Mouse (Mus musculus) limb, embryonic 15.5 days (tissue): Measurements from ENCODE around the gene Ncam1. TPM values are rescaled to one million over a fixed set of nuclear protein-coding genes. Genes with fewer than 3 reads are reported as not detected.

Experiments used
- ATAC-seq: fragments of 200-750 bp; cut with Nextera tagmentation; 2 replicates; pipeline ENCODE4 v1.8.0; 2017; ENCODE audit warnings: low read depth, moderate TSS enrichment; ENCODE audit not compliant: insufficient number of reproducible peaks, low FRiP score, low TSS enrichment
- H3K27ac ChIP-seq: fragments of 300-500 bp; sonication (generic); 2 replicates; pipeline ENCODE4 v1.5.1; 2015; ENCODE audit warnings: moderate library complexity, mild to moderate bottlenecking, inconsistent platforms
- H3K27me3 ChIP-seq: fragments of 300-500 bp; sonication (generic); 2 replicates; pipeline ENCODE4 v1.6.1; 2015; ENCODE audit warnings: inconsistent platforms
- H3K36me3 ChIP-seq: fragments of 300-500 bp; sonication (generic); 2 replicates; pipeline ENCODE4 v1.6.1; 2015; ENCODE audit warnings: inconsistent platforms
- H3K4me1 ChIP-seq: fragments of 300-500 bp; sonication (generic); 2 replicates; pipeline ENCODE4 v1.6.1; 2015; ENCODE audit warnings: inconsistent platforms
- H3K4me2 ChIP-seq: fragments of 300-500 bp; sonication (generic); 2 replicates; pipeline ENCODE4 v1.6.1; 2015; ENCODE audit warnings: mild to moderate bottlenecking, inconsistent platforms
- H3K4me3 ChIP-seq: fragments of 300-500 bp; sonication (generic); 2 replicates; pipeline ENCODE4 v1.5.1; 2015; ENCODE audit warnings: mild to moderate bottlenecking, inconsistent platforms
- H3K9ac ChIP-seq: fragments of 300-500 bp; sonication (generic); 2 replicates; pipeline ENCODE4 v1.6.1; 2015; ENCODE audit warnings: inconsistent platforms
- H3K9me3 ChIP-seq: fragments of 300-500 bp; sonication (generic); 2 replicates; pipeline ENCODE4 v1.6.1; 2016; ENCODE audit warnings: inconsistent platforms
- WGBS: fragments of 180-500 bp; shearing (Covaris S2); methylation state at CpG from one replicate; pipeline ENCODE4 v1.1.7; 2015; 5-methylcytosine and 5-hydroxymethylcytosine counted together
- polyA plus RNA-seq: library from polyadenylated mRNA; unstranded; fragments of >200 nt; fragmentation: Nextera tagmentation; extraction: Ambion mirVana; gene quantifications from 2 replicates; pipeline ENCODE4 v1.2.1, GENCODE M21; 2015

The Ncam1 gene
- polyA plus RNA-seq, 1 experiment from 2014 or later: 79.1 TPM

DNA sequence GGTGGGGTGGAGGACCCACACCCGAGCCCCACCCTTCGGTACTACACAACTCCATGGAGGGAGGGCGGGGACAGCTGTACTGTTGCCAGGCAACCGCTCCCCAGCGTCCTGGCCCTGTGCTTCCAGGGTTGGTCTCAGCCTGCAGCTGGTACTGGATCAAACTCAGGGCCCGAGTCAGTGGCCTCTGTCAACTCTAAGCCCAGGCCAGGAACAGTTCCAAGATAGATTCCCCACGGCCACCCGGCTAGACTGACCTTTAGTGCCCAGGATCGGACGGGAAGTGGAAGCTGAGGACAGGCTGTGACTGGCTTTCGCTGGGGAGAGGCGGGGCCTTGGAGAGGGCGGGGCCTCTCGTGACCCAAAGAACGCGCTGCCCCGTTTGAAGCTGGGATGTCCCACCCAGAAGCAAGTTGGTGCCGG, 312.8 kb downstream of the Ncam1 start, which contains the start of gene Ttc12:
Ttc12 (minus strand) TSS at position 334 of the 420 bp plus-strand sequence.
- no peak within 1 kb of the TSS for H3K27ac ChIP-seq
- peak within 1 kb of the TSS; percentile 31; the same call in 1 of the 2 replicates for H3K9ac ChIP-seq
- H3K4me1 ChIP-seq: peaks cover 31% of the 10 kb centered on the region
- peak; percentile 87 for ATAC-seq
- H3K4me3 ChIP-seq: peak within 1 kb of the TSS; percentile 54
- peaks cover 3% of the 10 kb centered on the region; the same call in 1 of the 2 replicates for H3K27me3 ChIP-seq
- H3K9me3 ChIP-seq: no peaks in the 10 kb centered on the region
- peak within 1 kb of the TSS; percentile 90 for H3K4me2 ChIP-seq
- no peaks in the 10 kb centered on the region for H3K36me3 ChIP-seq
- whole genome bisulfite sequencing: 0% methylated on average over 18 of the region's 18 CpGs

DNA sequence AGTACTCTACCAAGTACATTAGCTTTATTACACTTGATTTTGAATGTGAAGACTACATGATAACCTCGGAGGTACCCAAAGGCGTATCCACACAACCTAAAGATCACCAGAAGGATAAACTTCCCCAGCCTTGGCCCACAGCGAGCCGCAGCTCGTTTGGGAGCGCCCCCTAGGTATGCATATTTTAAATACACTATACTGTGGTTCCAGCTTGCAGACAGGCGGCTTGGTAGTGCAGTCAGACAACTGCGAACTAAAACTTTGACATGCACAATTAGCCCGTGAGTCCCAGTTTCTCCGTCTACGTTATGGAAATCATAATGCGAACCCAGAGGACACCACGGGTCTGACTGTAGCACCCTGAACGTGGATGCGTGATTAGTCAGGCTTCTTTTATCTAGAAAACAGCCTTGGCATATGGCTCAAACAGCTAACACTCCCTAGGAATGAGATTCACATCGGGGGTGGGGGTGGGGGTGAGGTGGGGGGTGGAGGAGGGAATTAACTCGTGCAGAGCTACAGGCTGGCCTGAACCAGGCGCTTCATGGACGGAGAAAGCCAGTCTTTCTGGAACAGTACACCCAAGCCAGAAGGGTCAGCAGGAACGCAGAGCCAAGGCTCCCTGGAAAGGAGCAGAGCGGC, 313.4 kb downstream of the Ncam1 start:
- peak overlapping the region; percentile 90 for H3K4me2 ChIP-seq
- H3K27me3 ChIP-seq: peaks cover 3% of the 10 kb centered on the region; the same call in 1 of the 2 replicates
- H3K4me1 ChIP-seq: peaks cover 31% of the 10 kb centered on the region
- H3K27ac ChIP-seq: no peak overlapping the region
- no peaks in the 10 kb centered on the region for H3K36me3 ChIP-seq
- H3K9ac ChIP-seq: peak overlapping the region; percentile 31; the same call in 1 of the 2 replicates
- peak overlapping the region; percentile 54 for H3K4me3 ChIP-seq
- 4% methylated on average over 21 of the region's 21 CpGs for WGBS
- no peak; the same call in 1 of the 2 replicates for ATAC-seq
- H3K9me3 ChIP-seq: no peaks in the 10 kb centered on the region

DNA sequence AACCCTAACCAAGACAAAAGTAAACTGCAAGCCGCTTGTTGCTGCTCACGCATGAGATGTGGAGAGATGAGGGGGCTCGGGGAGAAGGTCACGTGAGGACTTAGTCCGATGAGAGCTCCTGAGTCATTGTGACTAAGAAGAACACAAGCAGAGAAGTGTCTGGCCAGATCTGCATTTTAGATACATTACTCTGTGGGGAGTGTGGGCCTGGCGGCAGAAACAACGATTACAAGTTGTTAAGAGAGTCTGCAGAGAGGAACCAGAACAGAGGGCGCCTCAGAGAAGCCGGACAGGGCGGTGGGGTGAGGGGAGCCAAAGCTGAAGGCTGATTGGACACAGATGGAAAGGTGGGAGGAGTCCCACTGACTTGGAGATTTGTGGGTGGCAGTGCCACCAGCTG, 315.4 kb downstream of the Ncam1 start:
- no peak overlapping the region for H3K4me2 ChIP-seq

DNA sequence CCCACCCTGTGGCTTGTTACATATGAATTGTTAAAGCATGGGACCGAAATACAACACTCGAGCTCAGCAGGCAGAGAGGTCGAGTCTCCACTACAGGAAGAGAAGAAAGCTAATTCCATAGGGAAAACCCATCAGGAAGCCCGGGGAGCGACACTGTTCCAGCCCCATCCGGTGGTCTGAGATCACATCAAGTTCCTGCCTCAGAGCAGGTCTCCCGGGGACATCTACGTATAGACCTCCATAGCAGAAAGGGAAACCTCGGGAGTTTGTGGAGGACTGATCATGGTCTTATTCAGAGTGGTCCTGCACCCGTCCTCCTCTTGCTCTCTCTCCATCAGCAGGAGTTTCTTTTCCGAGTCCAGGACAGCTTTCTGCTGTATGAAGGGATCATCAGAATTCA, 326.6 kb downstream of the Ncam1 start:
- Histone ChIP-seq H3K36me3 (no peaks in the 10 kb centered on the region), H3K4me3 (no peak overlapping the region), H3K9ac (no peak overlapping the region), H3K27me3 (no peaks in the 10 kb centered on the region), H3K4me1 (no peaks in the 10 kb centered on the region), H3K27ac (no peak overlapping the region), H3K4me2 (no peak overlapping the region), H3K9me3 (no peaks in the 10 kb centered on the region)
- 51% methylated on average over 11 of the region's 11 CpGs for WGBS
- ATAC-seq: no peak

More for the DNA sequence above, 315.4 kb downstream of the Ncam1 start:
- no peaks in the 10 kb centered on the region for H3K36me3 ChIP-seq
- WGBS: 27% methylated on average over 10 of the region's 10 CpGs
- no peak overlapping the region for H3K27ac ChIP-seq
- peaks cover 27% of the 10 kb centered on the region for H3K4me1 ChIP-seq
- 0 out of 2 replicates have a peak, but pooled peaks cover 3% of the 10 kb centered on the region for H3K27me3 ChIP-seq
- H3K9me3 ChIP-seq: no peaks in the 10 kb centered on the region
- no peak overlapping the region for H3K4me3 ChIP-seq
- no peak overlapping the region for H3K9ac ChIP-seq
- no peak for ATAC-seq

DNA sequence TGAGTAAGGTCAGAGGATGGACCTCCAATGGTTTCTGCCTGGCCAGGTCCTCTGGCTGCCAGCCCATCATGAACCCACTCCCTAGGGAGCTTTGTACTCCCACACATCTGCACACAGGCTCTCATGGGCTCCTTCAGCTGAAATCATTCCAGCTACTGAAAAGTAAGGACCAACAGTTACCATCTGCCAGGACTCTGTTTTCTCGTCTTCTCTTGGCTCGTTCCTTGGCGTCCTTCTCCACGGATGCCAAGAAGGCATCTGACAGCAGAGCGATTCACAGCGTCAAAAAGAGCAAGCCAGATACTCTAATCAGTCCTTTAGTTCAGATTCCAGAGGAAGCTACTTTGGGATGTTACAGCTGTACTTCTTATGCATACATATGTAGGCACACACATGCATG, 327.8 kb downstream of the Ncam1 start:
- WGBS: 77% methylated on average over 6 of the region's 6 CpGs
- no peak overlapping the region for H3K9ac ChIP-seq

DNA sequence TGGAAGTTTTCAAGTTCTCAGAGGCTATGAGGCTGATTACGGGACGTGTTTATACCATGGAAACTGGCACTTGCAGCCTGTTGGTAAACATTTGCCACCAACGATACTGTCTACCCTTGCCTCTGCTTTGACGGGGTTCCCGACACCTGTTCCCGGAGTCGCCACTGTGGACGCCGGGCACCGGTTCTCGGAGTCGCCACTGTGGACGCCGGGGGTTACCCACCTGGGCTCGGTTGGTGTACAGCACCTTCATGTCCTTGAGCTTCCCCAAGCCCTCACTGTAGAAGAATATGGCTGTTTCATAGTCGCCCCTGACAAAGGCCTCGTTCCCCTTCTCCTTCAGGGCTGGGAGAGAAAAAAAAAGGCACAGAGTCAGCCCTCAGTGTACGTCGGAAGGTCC, 328.7 kb downstream of the Ncam1 start:
- no peak overlapping the region for H3K27ac ChIP-seq
- WGBS: 88% methylated on average over 19 of the region's 19 CpGs
- H3K9me3 ChIP-seq: no peaks in the 10 kb centered on the region
- no peak for ATAC-seq
- no peak overlapping the region for H3K4me2 ChIP-seq
- no peaks in the 10 kb centered on the region for H3K27me3 ChIP-seq
- H3K9ac ChIP-seq: no peak overlapping the region
- no peak overlapping the region for H3K4me3 ChIP-seq
- no peaks in the 10 kb centered on the region for H3K36me3 ChIP-seq
- no peaks in the 10 kb centered on the region for H3K4me1 ChIP-seq

More for the DNA sequence above, 327.8 kb downstream of the Ncam1 start:
- Histone ChIP-seq H3K4me2 (no peak overlapping the region), H3K4me3 (no peak overlapping the region), H3K27me3 (no peaks in the 10 kb centered on the region), H3K4me1 (no peaks in the 10 kb centered on the region), H3K9me3 (no peaks in the 10 kb centered on the region), H3K27ac (no peak overlapping the region), H3K36me3 (no peaks in the 10 kb centered on the region)
- ATAC-seq: no peak

DNA sequence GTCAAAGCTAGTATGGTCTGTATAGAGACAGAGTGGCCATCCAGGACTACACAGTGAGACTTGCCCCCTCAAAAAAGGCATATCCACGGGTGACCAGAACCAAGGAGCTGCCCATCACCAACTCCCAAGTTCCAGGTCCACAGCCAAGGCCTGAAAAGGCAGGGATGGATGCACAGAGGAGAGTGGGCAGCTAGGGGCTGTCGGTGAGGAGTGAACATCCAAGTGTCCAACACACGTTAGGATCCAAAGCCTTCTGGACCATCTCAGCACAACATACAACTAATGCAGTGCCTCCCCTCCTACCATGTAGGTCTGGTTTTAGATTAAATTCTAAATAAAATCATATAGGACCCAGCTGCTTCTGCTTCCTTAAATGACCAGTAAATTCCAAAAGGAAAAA, 342.6 kb downstream of the Ncam1 start:
- no peak for ATAC-seq
- no peaks in the 10 kb centered on the region for H3K9me3 ChIP-seq
- H3K36me3 ChIP-seq: no peaks in the 10 kb centered on the region
- WGBS: 79% methylated on average over 3 of the region's 3 CpGs
- H3K4me1 ChIP-seq: no peaks in the 10 kb centered on the region
- H3K9ac ChIP-seq: no peak overlapping the region
- H3K27me3 ChIP-seq: no peaks in the 10 kb centered on the region
- no peak overlapping the region for H3K4me2 ChIP-seq
- no peak overlapping the region for H3K4me3 ChIP-seq
- H3K27ac ChIP-seq: no peak overlapping the region

DNA sequence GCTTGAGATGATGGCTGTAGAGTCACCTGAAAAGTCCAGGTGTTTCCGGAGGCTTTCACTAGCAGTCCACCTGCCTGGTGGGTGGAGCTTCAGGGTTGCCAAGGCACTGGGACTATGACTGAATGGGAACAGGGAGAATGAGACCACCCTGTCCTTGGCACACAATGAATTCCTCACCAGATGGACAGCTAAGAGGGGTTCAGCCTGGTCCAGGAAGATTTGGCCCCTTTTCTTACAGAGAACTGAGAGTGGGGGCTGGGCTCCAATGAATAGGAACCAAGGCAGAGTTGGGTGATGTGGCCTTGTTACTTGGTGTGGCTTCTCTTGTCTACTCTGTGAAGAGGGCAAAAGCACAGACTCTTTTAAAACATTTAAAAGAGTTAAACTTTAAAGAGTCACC, 346.3 kb downstream of the Ncam1 start:
- H3K36me3 ChIP-seq: no peaks in the 10 kb centered on the region
- no peak overlapping the region for H3K4me3 ChIP-seq
- H3K4me1 ChIP-seq: no peaks in the 10 kb centered on the region
- H3K9ac ChIP-seq: no peak overlapping the region
- no peak overlapping the region for H3K4me2 ChIP-seq
- 100% methylated on average over 1 of the region's 1 CpGs for WGBS
- no peak overlapping the region for H3K27ac ChIP-seq
- H3K27me3 ChIP-seq: no peaks in the 10 kb centered on the region
- no peaks in the 10 kb centered on the region for H3K9me3 ChIP-seq
- ATAC-seq: no peak
